Mouse (Mus musculus): ENCODE measurements around the gene Gdf11.

Gene Gdf11

GRCm38 (mm10) chr10:128919966-128920365 lies 28.4 kb upstream of the Gdf11 start:
- DNase-seq (ENCODE audit: low read depth in 2 of 2, low spot score in 2 of 2), result no peak

GRCm38 (mm10) chr10:128919203-128919631 lies 27.7 kb upstream of the Gdf11 start:
- no peak for DNase-seq (ENCODE audit: low read depth in 2 of 2, low spot score in 2 of 2)

GRCm38 (mm10) chr10:128918246-128918645 lies 26.7 kb upstream of the Gdf11 start:
- DNase-seq (ENCODE audit: low read depth in 2 of 2, low spot score in 2 of 2), result no peak

GRCm38 (mm10) chr10:128917400-128917799 lies 25.9 kb upstream of the Gdf11 start:
- no peak for DNase-seq (ENCODE audit: low read depth in 2 of 2, low spot score in 2 of 2)

DNA sequence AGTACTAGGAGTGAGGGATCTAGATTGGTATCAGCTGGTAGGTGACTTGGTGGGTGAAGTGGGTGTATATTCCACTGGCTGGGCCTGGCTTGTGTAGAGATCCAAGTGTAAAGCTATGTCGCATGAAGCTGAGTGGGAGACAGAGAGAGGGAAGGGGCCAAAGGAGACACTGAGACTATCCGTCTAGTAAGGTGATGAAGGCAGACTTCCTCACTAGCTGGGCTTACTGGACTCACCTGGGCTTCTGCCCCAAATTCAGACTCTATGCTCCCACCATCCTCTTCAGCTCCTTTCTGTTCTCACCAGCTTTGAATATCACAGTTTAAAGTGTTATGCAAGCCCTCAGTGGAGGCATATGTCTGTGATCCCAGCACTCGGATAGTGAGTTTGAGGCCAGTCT lies 25.1 kb upstream of the Gdf11 start:
- DNase-seq (ENCODE audit: low read depth in 2 of 2, low spot score in 2 of 2), result no peak

DNA sequence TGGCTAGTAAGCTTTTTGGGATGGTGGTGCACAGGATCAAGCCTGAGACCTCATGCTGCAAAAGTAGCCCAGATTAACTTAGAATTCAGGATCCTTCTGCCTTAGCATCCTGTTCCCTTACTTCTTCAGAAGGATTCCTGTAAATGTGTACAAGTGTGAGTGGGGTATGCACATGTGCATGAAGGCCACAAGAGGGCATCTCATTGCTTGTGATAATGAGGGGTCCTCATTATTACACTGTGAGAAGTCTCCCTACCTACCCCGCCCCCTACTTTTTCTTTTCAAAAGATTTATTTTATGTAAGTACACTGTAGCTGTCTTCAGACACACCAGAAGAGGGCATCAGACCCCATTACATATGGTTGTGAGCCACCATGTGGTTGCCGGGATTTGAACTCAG lies 24.0 kb upstream of the Gdf11 start:
- no peak for DNase-seq (ENCODE audit: low read depth in 2 of 2, low spot score in 2 of 2)

DNA sequence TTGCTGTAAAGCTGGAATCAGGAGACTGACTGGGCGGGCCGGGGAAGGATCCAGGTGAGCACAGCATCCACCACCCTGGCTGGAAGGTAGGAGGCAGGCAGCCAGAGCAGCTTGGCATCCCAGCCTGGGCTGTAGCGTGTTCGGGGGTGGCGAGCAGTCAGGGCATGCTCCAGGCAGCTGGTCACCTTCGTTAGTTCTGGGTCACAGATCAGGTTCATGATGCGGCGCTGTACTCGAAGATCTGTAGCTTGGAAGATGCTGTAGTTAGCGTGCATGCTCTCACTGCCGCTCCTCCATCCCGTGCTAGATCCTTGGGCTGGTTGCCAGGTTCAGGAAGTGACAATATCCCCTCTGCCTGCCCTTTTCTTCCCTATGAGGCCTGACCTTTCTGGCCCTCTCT lies 22.2 kb upstream of the Gdf11 start:
- DNase-seq (ENCODE audit: low read depth in 2 of 2, low spot score in 2 of 2), result no peak

DNA sequence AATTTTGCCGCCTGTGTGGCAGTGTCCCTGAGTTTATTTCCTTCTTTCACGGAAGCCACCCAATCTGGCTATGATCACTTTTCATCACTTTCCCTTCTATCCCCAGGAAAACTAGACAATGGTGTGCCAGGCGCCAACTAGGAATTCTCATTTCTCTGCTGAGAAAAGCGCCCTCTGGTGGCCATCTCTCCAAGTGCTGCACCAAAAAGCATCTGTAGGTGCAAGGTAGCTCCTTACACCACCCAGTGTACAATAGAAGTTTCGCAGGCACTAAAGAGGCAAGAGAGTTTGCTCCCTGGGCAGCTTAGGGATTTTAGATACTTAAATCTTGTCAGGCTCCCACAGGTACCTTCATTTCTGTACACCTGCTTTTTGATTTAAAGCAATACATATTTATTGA lies 21.7 kb upstream of the Gdf11 start:
- DNase-seq (ENCODE audit: low read depth in 2 of 2, low spot score in 2 of 2), result peak; percentile 76 to 78

DNA sequence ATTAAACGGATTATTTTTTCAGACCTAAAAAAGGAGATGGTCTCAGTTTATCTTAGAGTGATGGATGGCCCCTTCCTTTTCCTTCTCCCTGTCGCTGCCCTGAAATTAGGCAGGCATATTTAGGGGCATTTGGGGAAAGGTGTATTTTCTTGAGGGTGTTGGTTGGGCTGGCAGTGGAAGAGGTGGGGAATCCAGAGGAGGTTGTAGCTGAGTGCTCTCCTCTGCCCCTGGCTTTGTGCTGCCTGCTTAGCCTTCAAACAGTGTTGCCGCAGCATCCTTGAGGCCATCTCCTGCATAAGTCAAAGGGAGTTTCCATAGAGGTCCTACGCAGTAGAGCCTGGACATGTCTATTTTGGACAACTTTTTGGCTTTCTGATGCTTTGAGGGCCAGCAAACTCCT lies 21.3 kb upstream of the Gdf11 start:
- no peak for DNase-seq (ENCODE audit: low read depth in 2 of 2, low spot score in 2 of 2)

DNA sequence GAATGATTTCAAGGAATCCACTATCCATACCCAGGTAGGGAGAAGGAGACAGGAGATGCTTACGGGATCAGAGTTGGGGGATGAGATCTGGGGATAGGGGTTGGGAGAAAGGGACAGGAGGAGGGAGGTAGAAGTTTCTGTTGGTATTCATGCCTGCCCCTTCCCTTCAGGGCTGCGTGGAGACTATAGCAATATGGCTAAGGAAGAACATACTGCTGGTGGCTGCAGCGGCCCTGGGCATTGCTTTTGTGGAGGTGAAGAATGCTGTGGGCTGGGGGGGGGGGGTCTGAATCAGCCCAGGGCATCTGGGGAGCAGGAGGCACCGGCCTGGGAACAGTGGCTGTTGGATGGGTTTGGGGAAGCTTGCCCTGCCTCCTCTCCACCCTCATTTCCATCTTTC lies 20.8 kb upstream of the Gdf11 start:
- DNase-seq (ENCODE audit: low read depth in 2 of 2, low spot score in 2 of 2), result no peak

DNA sequence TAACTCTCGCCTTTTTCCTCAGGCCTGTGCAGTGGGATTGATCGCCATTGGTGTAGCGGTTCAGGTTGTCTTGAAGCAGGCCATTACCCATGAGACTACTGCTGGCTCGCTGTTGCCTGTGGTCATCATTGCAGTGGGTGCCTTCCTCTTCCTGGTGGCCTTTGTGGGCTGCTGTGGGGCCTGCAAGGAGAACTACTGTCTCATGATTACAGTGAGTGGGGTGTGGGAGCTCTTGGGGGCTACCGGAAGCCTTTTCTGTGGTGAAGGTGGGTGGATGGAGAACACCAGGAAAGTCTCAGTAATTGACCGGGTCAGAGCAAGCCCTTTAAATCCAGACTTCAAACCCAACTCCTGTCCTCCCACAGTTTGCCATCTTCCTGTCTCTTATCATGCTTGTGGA lies 19.9 kb upstream of the Gdf11 start:
- no peak for DNase-seq (ENCODE audit: low read depth in 2 of 2, low spot score in 2 of 2)

DNA sequence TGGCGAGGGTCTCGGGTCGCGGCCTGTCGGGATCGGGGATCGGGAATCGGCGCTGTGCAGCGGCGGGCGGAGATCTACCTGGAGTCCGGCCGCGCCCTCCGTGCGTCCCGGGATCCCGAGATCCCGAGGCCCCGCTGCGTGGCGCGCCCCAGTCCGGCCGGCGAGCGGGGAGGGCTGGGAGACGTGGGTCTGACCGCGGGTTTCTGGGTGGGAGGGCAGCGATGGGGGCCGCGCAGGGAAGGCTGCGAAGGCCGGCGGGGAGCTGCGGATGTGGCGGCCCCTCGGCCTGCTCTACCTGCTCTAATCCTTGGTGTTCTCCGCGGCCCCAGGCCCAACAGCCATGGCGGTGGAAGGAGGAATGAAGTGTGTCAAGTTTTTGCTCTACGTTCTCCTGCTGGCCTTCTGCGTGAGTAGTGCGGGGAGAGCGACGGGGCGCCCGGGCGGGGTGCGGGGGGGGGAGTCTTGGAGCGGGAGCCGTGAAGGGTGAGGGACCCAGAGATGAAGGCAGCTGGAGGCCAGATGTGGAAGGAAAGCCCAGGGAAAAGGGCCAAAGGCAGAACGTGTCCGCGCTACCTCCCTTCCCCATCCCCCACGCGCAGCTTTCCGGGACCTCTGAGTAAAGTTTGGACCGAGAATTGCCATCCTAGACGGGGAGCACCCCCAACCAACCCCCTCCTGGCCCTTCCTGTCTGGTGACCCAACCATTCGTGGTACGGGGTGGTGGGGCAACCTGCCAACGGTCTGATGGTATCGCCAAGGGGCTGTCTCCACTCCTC lies 18.7 kb upstream of the Gdf11 start:
- no peak for DNase-seq (ENCODE audit: low read depth in 2 of 2, low spot score in 2 of 2)

DNA sequence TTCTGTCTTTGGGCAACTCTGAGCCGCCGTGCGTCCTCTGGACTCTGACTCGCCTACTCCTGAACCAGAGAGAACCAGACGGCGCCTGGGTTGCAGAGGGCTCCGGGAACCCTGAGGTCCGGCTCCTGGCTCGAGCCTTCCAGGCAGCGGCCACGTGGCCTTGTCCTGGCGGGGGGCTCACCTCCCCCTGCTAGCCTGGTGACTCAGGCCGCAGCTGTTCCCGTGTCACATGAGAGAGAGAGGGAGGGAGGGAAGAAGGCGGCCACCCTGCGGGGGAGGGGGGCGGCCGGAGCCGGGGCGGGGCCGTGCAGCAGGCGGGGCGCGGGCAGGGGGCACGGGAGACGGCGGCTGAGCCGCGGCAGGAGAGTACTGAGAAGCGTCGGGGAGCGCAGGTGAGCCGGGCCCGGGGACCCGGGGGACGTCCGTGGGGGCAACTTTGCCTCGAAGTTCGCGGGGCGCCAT lies 18.1 kb upstream of the Gdf11 start:
- DNase-seq (ENCODE audit: low read depth in 2 of 2, low spot score in 2 of 2), result no peak

GRCm38 (mm10) chr10:128908778-128909448 lies 17.4 kb upstream of the Gdf11 start:
- DNase-seq (ENCODE audit: low read depth in 2 of 2, low spot score in 2 of 2), result no peak

- DNase-seq (ENCODE audit: low read depth in 2 of 2, low spot score in 2 of 2), result no peak
Observed at GRCm38 (mm10) chr10:128904812-128905211, 13.3 kb upstream of the Gdf11 start.

DNA sequence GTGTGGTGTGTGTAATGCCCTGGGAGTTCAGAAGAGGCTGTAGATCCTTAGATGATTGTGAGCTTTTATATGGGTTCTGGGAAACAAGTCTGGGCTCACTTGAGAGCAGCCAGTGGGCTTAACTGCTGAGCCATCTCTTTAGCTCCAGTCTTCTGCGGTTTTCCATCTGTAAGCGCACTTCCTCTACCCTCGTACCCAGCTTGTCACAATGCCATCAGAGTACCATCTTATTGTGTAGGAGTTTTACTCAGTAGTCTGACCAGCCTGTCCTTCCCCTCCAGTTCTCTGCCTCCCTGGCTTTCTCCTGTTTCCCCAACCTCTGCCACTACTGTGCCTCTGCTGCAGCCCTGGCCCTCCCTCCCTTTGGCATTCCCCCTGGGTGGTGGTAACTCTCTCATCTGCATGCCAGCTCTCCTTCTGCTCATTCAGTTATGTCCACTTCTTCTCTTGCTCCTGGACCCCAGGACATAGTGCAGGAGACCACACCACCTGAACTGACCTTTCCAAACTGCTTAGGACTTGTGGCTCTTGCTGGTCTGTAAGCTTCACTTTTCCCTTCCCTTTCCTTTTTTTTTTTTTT lies 11.0 kb upstream of the Gdf11 start:
- DNase-seq (ENCODE audit: low read depth in 2 of 2, low spot score in 2 of 2), result no peak

GRCm38 (mm10) chr10:128901409-128901808 lies 9.9 kb upstream of the Gdf11 start:
- DNase-seq (ENCODE audit: low read depth in 2 of 2, low spot score in 2 of 2), result no peak

DNA sequence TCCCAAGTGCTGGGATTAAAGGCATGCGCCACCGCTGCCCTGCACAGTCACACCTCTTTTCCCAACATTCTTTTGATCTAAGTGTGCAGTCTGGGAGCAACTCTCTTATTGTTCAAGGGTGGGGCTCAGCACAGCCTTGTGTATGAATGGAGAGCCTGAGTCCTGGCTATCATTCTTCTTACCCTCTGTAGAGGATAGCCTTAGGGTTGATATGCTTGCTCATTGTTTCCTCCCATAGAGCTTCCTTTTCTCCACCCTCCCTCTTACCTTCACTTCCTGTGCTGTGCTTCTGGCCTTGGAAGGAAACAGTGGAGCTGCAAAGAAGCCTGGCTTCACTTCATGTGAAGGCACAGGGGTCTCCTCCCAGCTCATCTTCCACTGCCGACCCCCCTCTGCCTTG lies 9.2 kb upstream of the Gdf11 start, which contains the start of gene Cd63:
TSS of gene Cd63 (plus strand) at position 292 of the 400 bp plus-strand sequence.
- no peak for DNase-seq (ENCODE audit: low read depth in 2 of 2, low spot score in 2 of 2)

DNA sequence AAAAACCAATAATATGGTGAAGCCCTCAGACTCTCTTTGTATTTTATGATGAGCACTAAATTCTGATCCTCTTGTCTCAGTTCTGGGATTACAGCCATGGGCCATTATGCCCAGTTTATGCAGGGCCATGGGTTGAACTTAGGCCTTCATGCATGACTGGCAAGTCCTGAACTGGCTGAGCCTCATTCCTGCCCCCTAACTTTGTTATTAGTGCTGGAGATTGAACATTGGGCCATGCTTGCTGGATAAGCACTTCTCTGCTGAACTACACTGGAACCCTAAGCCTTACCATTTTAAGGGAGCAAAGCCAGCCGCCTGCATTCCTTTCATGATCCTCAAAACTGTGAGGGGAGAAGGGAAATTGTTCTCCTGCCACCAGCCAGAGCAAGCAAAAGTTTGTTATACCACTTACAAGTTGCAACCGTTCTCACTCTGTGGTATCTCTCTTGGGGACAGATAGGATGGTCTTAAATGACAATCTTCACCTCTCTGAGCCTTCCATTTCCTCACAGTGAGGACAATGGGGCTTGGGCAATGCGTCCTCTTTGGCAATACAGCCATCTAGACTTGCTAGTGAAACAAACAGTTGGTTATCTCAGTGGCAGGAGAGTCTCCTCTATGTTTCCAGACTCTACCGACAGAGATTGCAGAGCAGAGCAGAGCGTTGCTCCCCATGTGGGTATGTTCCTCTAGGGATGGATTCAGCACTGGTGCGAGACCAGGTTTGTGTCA lies 8.4 kb upstream of the Gdf11 start:
- DNase-seq (ENCODE audit: low read depth in 2 of 2, low spot score in 2 of 2), result no peak

GRCm38 (mm10) chr10:128897501-128897900 lies 6.0 kb upstream of the Gdf11 start:
- no peak for DNase-seq (ENCODE audit: low read depth in 2 of 2, low spot score in 2 of 2)

DNA sequence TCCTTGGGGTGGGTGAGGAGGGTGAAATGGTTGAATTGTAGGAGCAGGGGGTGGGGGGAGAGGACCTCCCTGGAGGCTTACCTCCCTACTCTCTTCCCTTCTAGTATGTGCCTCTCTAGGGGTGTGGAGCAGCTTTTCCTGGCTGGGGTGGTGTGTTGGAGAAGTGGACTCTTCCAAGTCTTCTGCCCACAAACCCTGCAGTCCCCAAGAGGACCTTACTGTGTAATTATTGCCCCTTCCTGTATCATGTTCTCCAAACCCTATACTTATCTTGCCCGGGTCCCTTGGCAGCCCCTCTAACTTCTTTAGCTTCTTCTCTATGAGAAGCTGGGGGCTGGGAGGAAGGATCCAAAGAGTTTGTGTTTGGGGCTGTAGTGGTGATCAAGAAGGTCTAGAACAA lies 5.3 kb upstream of the Gdf11 start:
- no peak for DNase-seq (ENCODE audit: low read depth in 2 of 2, low spot score in 2 of 2)

All from CD8-positive naive resting alpha-beta T cell, adult 2 months (primary cell).